Mouse (Mus musculus) left cerebral cortex, postnatal 25 days (tissue): ENCODE results near the gene Fezf1. TPM values are rescaled to one million over a fixed set of nuclear protein-coding genes. Genes with fewer than 3 reads are reported as not detected.

Experiments used
- DNase-seq, 2 experiments: peaks; one replicate each; pipeline ENCODE4 v3.0.0; 2022; ENCODE audit warnings: low spot score in 2 of 2, mixed read lengths in 1 of 2
- intact Hi-C: fragments of 180-260 bp; cut with DNase I; formaldehyde crosslinking; loops from one replicate; pipeline ENCODE4 v1.15.1; 2025
- total RNA-seq, 2 experiments: library from RNA; stranded (reverse); gene quantifications; 2 replicates each; pipeline ENCODE4 v1.2.3; 2021

Gene Fezf1
- total RNA-seq, 2 experiments from 2014 or later, result 0.30 to 0.44 TPM

- peak in 1 of 2 experiments; percentile 9 for DNase-seq
- intact Hi-C loops, result no loop called here
These were observed 865 bp upstream of the Fezf1 start for GRCm38 (mm10) chr6:23249053-23249401.

GRCm38 (mm10) chr6:23247512-23248312 lies 450 bp downstream of the Fezf1 start:
- intact Hi-C loops, result no loop called here
- peak in 1 of 2 experiments; percentile 6 for DNase-seq

GRCm38 (mm10) chr6:23246790-23247511 lies 1.2 kb downstream of the Fezf1 start:
- intact Hi-C loops, result no loop called here
- DNase-seq, result no peak

- peak in 1 of 2 experiments; percentile 12 for DNase-seq
- intact Hi-C loops, result no loop called here
These were observed 1.9 kb downstream of the Fezf1 start for GRCm38 (mm10) chr6:23246061-23246789.

GRCm38 (mm10) chr6:23245545-23246011 lies 2.6 kb downstream of the Fezf1 start:
- no peak for DNase-seq
- intact Hi-C loops, result no loop called here

GRCm38 (mm10) chr6:23245121-23245520 lies 3.0 kb downstream of the Fezf1 start:
- DNase-seq, result no peak
- intact Hi-C loops, result no loop called here

GRCm38 (mm10) chr6:23243821-23244760 lies 4.1 kb downstream of the Fezf1 start:
- DNase-seq, result peak; percentile 9 to 12
- intact Hi-C loops, result no loop called here

GRCm38 (mm10) chr6:23211499-23211898 lies 36.7 kb downstream of the Fezf1 start:
- no peak for DNase-seq
- intact Hi-C loops, result no loop called here

- no peak for DNase-seq
These were observed 40.4 kb downstream of the Fezf1 start for GRCm38 (mm10) chr6:23207791-23208190.

GRCm38 (mm10) chr6:23202630-23203029 lies 45.5 kb downstream of the Fezf1 start:
- no peak for DNase-seq
- intact Hi-C loops, result no loop called here

More at GRCm38 (mm10) chr6:23207791-23208190, 40.4 kb downstream of the Fezf1 start:
- intact Hi-C loops, result no loop called here

Other genes starting within 250 kb of the Fezf1 start
- 1 to 10 TPM; 4.1 to 5.4 TPM for gene Aass, start 115.4 kb downstream of the Fezf1 start, total RNA-seq